Mouse (Mus musculus): ENCODE measurements around the gene Kars.

Gene Kars

GRCm38 (mm10) chr8:111947144-111947543 lies 64.0 kb downstream of the Kars start:
- DNase-seq (ENCODE audit: low read depth, low spot score): no peak

- DNase-seq (ENCODE audit: low read depth, low spot score): peak; percentile 90
Measured at GRCm38 (mm10) chr8:111943544-111943943, 67.6 kb downstream of the Kars start.

Measured in ZHBTc4 (cell line).